Mouse (Mus musculus): ENCODE measurements around the gene Bmpr1a.

DNA sequence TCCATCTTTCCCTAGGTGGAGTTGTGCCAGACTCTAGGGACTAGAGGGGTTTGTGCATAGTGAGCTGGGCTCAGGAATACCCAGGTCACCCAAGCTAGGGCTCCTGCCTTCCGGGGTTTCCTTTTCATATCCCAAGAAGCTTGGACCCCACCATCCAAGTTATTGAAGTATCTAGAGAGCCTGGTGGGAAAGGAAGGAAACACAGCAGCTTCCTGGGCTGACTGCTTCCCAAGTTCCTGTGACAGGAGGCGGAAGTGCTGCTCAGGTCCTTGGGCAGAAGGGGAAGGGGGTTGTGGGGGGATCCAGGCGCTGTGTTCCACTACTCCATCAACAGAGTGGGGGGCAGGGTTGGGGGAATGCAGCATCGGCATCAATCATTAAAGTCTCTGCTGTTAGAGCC is 126.0 kb downstream of the Bmpr1a start:
- TF ChIP-seq MAFK (IDR thresholded peaks at IDR 0.05; ENCODE audit: insufficient read depth, low read depth, low read length) (no peak), CHD2 (IDR thresholded peaks at IDR 0.05; ENCODE audit: low read depth, low read length) (no peak), ZC3H11A (IDR thresholded peaks at IDR 0.05; ENCODE audit: borderline replicate concordance, low read depth, low read length) (no peak), ZNF384 (IDR thresholded peaks at IDR 0.05; ENCODE audit: low read depth, low read length) (no peak)

Data from ES-E14 (cell line).